Mouse (Mus musculus): ENCODE results near the gene Isg15.
"Not testable (repeated sequence)": the region's sequence is repeated elsewhere in the genome, so short reads cannot be mapped to it uniquely, and the experiment has no call there.

The Isg15 gene

DNA sequence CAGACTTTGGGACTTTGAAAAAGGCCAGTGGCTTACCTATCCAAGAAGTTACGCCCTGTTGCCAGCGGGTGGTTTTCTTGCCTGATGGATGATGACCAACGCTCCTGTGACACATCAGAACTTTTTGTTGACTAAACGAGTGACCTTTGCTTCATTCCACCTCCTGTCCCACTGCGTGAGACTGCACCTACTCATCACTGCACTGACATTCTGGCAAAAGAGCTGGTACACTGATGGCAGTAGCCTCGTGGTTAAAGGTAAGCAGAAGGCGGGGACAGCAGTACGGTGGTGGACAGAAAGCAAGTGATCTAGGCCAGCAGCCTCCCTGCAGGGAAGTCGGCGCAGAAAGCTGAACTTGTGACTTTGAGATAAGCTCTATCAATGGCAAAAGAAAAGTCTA lies 49.7 kb downstream of the Isg15 start:
- not testable (repeated sequence) for DNase-seq
